Mouse (Mus musculus) lung, postnatal 36 days (tissue): ENCODE data around the gene Ror1.
A peak's percentile ranks its signal among the peaks of the same experiment; 100 is the strongest.

Experiments
- DNase-seq: peaks from one replicate; pipeline ENCODE4 v3.0.0; 2022; ENCODE audit warnings: mixed read lengths

Gene Ror1

DNA sequence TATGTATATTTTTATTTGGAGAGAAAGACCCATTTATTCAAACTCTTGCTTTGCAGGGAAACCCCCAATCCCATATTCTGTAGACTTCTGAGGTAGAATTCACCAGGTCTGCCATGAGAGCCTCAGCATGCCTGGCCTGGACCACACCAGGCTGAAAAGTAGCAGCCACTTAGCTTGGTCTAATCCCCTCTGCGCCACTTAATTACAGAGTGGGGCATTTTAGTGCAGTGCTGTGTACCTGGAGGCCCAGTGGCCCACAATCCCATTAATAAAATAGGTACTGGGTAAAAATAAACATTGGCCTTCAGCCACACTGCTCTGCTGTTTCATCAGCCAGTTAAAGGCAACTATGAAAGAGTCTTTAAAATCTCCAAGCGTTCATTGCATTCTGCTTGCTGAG, 239.6 kb downstream of the Ror1 start:
- DNase-seq = no peak

DNA sequence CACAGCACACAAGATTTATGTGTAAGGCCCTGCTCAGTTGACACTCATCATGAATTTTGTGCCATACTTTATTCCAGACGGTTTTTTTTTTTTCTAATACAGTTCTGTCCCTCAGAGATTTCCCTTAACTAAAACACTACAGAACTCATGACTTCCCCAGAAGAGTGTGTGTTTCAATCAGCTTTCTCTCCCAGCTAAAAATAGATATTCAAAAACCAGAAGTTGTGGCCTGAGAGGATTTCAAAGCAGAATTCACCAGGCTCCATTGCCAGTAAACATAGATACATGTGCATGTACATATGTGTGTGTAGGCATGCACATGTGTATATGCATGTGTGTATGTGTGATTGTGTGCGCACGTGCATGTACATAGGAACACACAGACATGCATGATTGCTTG, 252.2 kb downstream of the Ror1 start:
- no peak for DNase-seq

DNA sequence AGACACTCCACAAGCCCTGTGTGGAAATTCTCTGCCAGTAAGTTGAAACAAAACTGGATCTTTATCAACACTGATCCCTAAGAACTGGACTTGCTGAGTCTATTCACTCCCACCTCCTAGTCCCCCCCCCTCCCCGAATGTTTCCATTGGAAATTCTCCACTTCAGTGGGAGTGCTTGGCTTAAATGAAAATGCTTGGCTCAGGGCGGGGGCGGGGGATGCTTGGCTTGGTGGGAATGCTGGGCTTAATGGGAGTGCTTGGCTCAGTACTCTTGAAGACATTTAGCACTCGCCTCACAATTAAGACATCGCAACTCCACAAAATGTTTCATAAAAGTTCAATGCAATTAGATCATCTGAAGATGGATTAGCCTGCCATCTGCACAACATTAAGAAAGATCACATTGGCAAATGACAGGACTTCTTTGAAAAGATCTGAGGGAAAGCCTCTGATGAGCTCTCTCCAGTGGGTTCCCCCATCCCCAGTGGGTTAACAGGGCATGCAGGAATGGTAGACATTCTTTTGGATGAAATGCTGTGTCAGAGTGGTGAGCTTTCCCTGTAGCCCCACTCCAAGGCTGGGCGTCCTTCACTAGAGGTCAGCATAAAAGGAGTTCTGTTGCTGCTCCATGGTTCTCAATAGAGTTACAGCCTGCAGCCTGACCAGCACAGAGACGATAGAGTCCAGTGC, 254.7 kb downstream of the Ror1 start:
- DNase-seq = peak; percentile 15

DNA sequence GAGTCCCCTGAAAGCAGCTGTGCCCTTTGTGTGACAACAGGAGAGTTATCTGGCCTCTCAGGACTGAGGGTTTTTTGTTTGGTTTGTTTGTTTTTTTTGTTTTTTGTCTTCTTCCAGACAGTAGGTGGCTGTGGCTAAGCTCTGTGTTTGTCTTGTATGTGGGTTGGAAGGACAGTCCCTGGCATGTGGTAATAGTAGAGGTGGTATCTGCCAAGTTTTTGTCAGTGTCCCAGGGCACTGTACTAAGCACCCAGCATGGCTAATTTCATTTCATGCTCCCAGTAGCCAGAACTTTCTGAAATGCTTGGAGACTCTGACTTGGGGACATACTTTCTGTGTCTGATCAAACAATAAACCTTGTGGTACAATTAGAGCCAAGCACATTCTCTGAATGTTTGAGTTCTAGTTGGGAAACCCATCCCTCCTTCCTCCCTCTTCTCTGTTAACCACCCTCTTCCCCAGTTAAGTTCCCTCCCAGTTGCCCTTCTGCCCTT, 256.3 kb downstream of the Ror1 start:
- DNase-seq = no peak

DNA sequence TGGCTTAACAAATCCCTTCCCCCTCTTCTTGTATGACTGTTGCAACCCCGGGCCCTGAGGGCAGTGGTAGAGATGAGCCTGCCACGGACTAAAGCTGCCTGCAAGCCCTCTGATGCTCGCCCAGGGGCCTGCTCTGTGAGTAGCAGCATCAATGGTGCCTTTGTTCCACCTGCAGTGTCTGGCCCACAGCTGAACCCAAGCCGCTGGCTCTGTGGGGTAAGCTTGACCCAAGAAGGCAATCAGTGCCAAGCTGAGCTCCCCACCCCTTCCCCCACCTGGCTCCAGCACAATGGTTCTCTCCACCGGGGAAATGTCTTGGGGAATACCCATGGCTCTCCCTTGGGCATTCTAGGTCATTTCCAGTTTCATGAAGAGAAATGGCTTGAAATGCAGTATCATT, 260.0 kb downstream of the Ror1 start:
- DNase-seq = no peak

DNA sequence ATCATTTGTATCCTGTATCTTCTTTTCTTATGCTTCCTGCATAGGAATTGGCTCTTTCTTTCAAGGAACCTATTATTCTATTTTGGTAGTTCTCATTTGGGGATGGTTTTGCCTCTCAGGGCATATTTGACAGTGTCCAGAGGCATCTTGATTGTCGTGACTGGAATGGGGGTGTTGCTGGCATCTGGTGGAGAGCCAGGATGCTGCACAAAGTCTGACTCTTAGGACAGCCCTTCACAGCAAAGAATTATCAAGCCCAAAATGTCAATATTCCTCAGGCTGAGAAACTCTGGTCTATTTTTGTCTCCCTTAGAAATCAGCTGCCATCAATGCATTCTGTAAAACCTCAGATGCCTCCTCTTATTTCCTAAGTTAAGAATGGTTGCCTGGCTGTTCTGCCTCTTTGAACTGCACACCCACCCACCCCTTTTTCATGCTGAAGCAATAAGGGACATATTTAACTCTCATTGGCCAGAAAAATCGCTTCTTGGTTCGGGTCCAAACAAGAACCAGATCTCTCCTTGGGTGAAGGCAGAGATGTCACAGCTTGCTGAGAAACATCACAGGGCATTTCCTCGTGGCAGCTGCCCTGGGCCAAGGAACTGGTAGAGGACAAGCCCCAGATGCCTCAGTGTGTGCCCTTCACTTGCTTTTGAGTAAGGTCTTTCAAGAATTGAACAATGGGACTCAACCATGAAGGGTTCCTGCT, 262.4 kb downstream of the Ror1 start:
- peak; percentile 64 for DNase-seq

DNA sequence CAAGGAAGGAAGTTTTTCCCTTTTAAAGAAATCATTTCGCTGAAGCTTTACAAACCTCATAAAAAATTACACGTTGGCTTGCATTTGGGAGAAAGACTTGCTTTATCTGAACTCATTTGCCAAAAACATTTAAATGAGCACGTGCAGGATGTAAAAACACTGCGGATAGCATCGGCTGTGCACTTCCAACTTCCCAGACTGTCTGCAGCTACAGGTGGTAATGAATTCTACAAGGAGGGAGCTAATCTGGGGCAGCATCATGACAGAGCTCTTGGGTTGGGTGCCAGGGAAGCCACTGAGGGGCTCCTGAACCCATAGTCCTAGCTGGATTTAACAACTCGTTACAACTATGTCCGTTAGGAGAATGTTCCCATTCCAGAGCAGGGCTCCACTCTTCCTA, 268.1 kb downstream of the Ror1 start:
- no peak for DNase-seq

DNA sequence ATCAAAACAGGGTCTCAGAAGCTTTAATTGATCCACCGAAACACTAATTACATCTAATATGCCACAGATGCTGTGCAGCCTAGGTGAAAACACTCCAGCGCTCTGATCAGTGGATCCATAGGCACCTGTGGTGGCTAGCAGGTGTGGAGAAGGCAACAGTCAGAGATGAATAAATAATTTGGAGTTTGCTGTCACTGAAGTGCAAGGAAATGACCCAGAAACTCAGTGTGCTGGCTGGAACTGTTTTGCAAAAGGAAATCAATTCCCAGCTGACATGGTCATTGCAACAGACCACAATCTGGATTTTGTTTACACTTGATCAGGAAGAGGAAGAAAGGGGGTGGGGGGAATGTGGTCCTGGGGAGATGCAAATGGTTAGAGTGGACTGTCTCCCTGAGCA, 273.1 kb downstream of the Ror1 start:
- peak; percentile 25 for DNase-seq

DNA sequence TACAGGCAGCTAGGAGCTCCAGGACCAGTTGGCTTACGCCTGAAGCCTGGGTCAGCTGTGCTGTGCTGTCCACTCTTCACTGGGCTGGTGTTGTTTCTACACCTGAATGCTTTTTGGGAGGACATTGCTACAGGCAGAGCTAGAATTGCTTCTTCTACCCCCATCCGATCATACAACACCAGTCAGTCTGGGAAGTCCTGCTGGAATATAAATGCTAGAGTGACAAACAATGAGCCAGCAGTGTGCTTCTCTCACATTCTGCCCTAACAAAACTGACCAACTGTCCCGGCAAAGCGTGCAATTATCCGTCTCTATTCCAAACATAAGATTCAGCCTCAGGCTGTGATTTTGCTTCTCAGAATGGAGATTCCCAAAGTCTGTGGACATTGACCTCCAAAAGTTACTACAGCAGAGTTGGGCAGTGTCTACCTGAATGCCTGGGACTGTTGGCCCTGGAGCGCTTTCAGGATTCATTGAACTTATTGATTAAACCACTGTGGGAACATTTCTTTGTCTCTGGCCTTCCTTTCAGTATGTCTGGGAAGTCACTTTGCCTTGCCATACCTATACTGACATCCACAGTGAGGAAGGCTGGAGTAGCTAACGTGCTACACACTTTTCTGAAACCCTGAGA, 274.1 kb downstream of the Ror1 start:
- no peak for DNase-seq

DNA sequence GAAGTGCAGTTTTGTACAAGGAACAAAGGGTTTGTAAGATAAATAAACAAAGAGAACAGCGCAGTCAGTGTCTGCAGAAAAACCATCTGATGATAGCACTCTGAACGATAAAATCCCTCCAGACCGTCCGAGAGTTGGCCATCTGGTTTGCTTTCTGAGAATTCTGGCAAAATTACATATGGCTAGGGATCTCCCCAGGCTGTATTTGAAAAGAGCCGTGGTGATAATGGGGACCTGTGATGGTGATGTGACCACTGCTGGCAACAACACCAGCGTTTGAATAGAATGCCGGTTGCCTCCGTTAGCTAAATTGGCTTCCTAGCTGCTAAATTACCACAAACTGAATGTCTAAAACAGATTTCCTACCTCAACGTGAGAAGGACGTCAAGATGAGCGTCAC, 277.2 kb downstream of the Ror1 start:
- DNase-seq = no peak

DNA sequence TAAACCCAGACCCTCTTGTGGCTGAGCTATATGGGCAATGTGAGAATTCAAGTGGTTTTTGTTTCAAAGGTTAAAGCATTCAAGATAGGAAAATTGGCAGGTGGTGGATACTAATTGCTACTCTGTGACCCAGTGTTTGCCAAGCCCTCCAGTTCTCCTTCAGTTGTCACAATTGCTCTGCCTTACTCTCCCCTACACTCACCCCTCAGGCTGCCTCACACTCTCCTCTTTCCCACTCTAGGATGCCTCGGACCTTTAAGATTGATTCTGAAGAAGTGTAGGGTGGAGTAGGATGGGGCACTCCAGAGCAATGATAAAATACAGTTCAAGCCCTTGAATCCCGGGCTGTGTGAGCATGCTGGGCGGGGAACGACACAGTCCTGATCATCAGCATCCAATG, 278.2 kb downstream of the Ror1 start:
- DNase-seq = no peak

DNA sequence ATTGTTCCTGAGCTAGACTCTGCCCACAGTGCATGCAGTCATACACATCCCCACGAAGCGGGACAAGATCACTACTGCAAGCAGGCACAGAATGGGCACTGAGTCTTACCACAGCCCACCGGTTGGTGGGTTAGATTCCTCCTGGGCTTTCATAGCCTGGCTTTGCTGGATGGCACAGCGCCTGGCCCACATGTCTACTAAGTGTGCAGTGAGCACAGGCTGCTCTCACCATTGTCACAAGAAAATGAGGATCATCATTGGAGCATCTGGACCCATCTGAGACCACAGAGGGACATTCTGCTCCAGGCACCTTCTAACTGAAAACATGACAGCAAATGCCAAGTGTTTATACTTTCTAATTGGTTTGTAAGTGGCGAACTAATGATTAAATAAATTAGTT, 279.7 kb downstream of the Ror1 start:
- DNase-seq = no peak

DNA sequence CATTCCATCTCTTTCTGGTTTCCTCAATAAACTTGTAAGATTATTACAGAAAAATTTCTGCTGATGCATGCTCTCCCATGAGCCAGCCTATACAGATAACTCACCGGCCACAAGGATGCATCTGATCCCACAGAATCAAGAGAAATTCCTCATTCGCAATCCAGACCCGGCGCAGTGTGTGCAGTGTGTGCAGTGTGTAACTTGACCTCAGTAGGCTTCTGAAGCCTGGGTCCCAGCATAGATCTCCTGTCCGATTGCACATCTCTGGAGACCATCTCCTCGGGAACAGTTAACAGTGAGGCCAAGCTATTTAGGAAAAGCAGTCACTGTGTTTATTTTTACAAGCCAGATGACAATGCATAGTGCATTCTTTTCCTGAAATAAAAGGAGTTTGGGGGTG, 280.6 kb downstream of the Ror1 start:
- no peak for DNase-seq

DNA sequence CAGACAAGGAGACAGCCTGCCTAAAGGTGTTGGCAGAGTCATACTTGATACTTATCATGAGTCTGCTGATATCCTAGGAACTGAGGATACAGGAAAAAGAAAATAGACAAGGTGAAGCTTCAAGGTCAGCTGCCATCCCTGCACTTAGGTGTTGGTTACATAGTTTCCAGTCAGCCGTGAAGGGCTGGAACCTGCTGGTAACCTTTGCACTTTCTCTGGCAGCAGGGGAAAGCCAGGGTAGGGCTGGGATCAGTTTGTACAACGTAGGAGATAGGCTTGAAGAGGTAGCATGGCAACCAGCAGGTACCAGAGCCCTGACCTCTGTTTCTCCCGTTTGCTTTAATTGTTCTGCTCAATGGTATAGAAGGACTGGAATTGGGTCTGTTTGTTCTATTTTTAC, 281.6 kb downstream of the Ror1 start:
- DNase-seq = no peak

DNA sequence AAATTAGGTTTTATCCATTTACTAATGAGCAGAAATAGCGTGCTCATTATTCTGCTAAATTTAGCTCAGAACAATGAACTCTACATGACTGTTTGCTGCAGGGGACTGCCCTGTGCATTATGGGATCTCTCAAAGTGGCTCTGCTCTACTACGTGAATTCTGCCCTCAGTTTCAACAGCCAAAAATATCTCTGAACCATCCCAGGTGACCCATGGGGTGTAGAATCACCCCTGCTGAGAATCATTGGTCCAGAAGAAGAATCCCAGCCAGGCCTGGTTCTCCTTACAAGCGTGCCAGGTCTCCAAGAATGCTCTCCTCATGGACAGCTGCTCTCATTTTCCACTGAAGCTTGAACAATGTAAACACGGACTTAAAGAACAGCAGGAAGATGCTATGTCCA, 282.4 kb downstream of the Ror1 start:
- no peak for DNase-seq

DNA sequence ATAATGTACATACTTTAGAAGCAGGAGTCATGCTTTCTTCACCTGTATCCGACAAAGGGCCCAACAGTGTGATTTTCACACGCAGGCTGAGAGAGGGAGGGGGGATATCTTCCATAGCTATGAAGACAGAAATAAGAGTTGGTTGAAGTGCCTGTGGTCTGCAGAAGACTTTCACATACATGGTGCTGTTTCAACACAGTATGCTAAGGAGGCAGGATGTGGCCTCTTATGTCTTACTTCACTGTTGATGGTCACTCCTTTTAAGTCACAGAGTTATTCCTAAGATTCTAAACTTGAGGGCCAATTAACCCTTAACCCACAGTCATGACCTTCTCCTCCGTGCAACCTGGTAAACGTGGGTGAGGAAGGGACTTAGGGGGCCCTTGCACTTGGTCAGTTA, 286.2 kb downstream of the Ror1 start:
- no peak for DNase-seq

DNA sequence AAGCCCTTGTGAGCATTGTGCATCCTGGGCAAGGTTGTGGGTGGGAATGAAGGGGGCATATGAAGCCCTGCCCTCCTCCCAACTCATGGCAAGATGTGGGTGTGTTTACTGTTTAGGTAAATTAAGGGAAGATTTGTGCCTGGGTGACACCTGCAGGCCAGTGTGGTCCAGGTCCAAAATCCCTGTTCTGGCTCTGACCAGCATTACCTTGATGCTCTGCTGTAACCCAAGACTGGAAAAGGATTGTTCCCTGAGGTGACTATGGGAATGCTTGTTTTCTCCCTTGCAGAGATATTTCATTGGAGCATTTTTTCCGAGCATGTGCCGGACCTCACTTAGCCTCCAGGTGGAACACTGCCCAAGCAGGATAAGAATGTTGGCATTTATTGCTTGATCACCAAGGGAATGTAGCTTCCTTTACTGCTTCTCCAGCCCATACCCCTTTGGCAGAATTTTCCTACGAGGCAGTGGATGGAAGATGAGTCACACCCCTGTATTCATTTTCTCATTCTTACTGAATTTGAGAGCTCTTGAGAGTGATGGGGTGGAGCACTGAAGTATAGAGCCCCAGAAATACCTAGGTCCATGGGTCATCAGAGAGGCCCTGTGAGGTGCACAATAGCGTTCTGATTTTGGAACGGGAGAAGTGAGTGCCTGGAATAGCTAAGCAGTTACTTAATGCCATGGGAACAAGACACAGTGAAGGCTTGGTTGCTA, 290.8 kb downstream of the Ror1 start:
- peak; percentile 35 for DNase-seq

DNA sequence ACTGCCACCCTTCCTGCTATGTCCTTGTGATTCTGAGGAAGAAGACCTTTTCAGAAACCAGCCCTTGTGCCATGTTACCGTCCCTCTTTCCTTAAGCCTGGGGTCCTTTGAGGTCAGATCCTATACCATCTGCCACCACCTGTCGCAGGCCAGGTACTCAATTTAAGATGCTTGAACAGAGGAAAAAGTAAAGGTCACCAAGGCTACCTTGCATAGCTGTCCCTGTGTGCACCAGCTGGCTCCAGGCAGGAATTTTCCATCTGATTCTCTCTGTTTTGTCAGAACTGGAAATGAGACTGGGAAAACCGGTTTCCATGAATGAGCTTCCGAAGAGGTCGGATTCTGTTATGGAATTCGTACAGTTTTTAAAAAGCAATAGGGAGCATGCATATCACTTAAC, 294.8 kb downstream of the Ror1 start:
- DNase-seq = no peak

DNA sequence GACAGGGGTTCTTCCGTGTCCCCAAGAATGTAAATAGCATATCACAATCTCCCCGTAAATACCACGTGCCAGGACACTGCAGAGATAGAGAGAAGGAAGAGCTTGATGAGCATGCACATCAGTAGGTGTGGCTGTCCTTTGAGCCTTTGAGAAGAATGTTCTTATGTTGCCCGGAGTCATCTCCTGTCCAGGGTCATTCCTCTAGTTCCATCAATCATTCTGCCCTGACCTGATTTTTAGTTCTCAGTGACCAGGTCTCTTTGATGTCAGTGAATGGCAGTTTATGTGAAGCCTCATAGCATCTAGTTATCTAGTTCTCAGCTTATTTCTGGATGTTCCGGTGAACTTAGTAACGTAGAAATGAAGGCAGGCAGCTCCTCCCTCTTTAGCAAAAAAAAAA, 295.4 kb downstream of the Ror1 start:
- no peak for DNase-seq

DNA sequence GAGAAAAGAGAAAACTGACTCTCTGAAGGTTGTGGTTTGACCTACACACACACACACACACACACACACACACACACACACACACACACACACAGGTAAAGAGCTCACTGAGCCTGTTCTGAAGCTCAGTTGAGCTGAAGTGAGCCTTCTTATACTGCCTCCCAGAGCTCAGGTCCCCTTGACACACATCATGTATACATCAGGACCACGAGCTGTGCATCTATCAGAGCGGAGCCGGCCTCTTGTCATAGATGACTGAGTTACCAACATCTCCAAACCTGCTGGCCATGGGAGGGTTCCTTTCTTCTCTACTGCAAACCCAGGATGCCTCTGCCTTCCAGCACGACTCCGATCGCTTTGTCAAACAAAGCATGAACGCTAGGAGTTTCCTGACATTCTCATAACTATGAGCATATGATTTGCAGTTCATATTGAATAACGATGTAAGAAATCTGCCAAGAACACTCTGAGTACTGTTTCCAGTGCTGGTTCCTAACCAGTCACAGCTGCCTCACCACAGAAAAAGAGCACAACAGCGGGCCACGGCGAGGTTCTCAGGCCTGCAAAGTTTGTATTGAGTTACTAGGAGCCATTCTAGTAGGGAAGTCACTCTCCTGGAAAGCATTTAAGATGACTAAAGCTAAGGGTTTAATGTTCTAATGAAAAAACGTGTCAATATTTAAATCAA, 297.9 kb downstream of the Ror1 start:
- DNase-seq = no peak

DNA sequence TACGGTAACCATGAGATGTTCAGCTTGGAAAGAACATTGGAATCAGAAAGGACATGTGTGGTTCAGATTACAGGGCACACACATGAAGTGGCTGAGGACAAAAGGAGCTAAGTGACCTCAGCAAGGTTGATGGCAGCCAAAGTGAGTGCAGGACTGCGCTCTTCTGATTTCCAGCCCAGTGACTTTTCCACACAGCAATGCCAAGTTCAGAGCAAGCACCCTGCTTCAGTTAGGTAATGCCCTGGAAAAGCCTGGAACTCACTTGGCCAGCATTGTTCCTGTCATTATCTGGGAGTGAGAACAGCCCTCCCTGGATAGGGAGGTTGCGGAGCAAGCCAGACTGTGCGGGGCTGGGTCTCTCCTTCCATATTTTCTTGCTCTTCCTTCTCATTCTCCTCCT, 299.8 kb downstream of the Ror1 start:
- DNase-seq = peak; percentile 19

DNA sequence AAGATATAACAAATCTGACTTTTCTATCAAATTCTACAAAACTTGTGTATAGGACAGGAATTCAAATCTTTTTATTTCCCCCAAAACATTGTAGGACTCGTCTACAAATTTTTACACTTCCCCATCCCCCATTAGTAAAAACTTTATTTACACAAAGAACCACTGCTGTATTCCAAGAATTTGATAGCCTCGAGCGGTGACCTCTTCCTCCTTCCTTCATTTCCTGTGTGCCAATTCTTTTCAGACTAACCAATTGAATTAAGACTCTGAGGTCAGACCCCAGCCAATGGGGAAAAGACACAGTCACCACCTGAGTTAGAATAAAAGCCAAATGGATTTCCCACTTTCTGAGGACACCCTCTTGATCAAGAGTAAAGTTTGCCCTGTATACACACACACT, 302.5 kb downstream of the Ror1 start:
- no peak for DNase-seq

DNA sequence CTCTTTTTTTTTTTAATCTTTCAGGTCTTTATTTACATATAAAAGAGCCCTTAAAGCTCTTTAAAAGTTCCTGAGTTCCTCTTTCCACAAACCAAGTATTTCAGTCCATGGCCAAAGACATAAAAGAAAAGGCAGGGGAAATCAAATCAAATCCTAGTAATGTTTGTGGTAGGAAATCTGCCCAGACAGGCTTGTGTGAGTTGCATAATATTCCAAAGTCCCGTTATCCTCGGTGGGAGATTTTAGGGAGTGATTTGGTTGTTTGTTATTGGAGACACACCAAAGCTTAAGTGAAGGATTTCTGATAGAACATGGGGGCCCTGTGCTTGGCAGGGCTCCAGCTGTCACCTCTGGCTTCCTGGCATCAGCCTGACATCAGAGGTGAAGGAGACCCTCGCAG, 305.5 kb downstream of the Ror1 start:
- no peak for DNase-seq
